Mouse (Mus musculus) gastrocnemius, adult 8-10 months (tissue): ENCODE measurements around the gene Ak8. TPM values are rescaled to one million over a fixed set of nuclear protein-coding genes. Genes with fewer than 3 reads are reported as not detected.

Experiments used
- DNase-seq, 2 experiments: peaks; one replicate each; pipeline ENCODE4 v3.0.0; 2022; ENCODE audit warnings: low spot score in 2 of 2
- total RNA-seq, 4 experiments: library from RNA; stranded (reverse); gene quantifications; 2 replicates each; pipeline ENCODE4 v1.2.4; 2022

Gene Ak8
- not detected for total RNA-seq

GRCm38 (mm10) chr2:28699361-28700335 is at the start of gene Ak8, which contains the start of gene Spaca9:
Gene Ak8 (plus strand): TSS chr2:28700164.
Gene Spaca9 (minus strand): TSS chr2:28699727.
- DNase-seq = peak; percentile 31 to 52

GRCm38 (mm10) chr2:28650526-28650925 is 49.4 kb upstream of the Ak8 start:
- peak in 1 of 2 experiments; percentile 9 for DNase-seq

- DNase-seq = no peak
Observed at GRCm38 (mm10) chr2:28653351-28653750, 46.6 kb upstream of the Ak8 start.

GRCm38 (mm10) chr2:28654295-28654694 is 45.7 kb upstream of the Ak8 start:
- no peak for DNase-seq

- DNase-seq = no peak
Observed at GRCm38 (mm10) chr2:28656216-28656615, 43.7 kb upstream of the Ak8 start.

- DNase-seq = no peak
Observed at GRCm38 (mm10) chr2:28662891-28663290, 37.1 kb upstream of the Ak8 start.

- no peak for DNase-seq
Observed at GRCm38 (mm10) chr2:28665818-28666217, 34.1 kb upstream of the Ak8 start.

- no peak for DNase-seq
Observed at GRCm38 (mm10) chr2:28671438-28671837, 28.5 kb upstream of the Ak8 start.

- DNase-seq = no peak
Observed at GRCm38 (mm10) chr2:28676005-28676404, 24.0 kb upstream of the Ak8 start.

GRCm38 (mm10) chr2:28680710-28681109 is 19.3 kb upstream of the Ak8 start:
- no peak for DNase-seq

- no peak for DNase-seq
Observed at GRCm38 (mm10) chr2:28681718-28682117, 18.2 kb upstream of the Ak8 start.

- no peak for DNase-seq
Observed at GRCm38 (mm10) chr2:28685895-28686294, 14.1 kb upstream of the Ak8 start.

GRCm38 (mm10) chr2:28688431-28688830 is 11.5 kb upstream of the Ak8 start:
- DNase-seq = no peak

GRCm38 (mm10) chr2:28692692-28693091 is 7.3 kb upstream of the Ak8 start:
- no peak for DNase-seq

- no peak for DNase-seq
Observed at GRCm38 (mm10) chr2:28698566-28698965, 1.4 kb upstream of the Ak8 start.

- no peak for DNase-seq
Observed at GRCm38 (mm10) chr2:28701646-28702262, 1.8 kb downstream of the Ak8 start.

GRCm38 (mm10) chr2:28706106-28706636 is 6.2 kb downstream of the Ak8 start:
- DNase-seq = no peak

GRCm38 (mm10) chr2:28706787-28707186 is 6.8 kb downstream of the Ak8 start:
- no peak for DNase-seq

- DNase-seq = no peak
Observed at GRCm38 (mm10) chr2:28713036-28713435, 13.1 kb downstream of the Ak8 start.

GRCm38 (mm10) chr2:28722419-28722818 is 22.5 kb downstream of the Ak8 start:
- DNase-seq = no peak

- DNase-seq = no peak
Observed at GRCm38 (mm10) chr2:28723912-28724311, 23.9 kb downstream of the Ak8 start.

- no peak for DNase-seq
Observed at GRCm38 (mm10) chr2:28727786-28728404, 27.9 kb downstream of the Ak8 start.
